Mouse (Mus musculus): ENCODE results near the gene Fbxo34. TPM values are rescaled to one million over a fixed set of nuclear protein-coding genes. Genes with fewer than 3 reads are reported as not detected.
"Not testable (repeated sequence)": the region's sequence is repeated elsewhere in the genome, so short reads cannot be mapped to it uniquely, and the experiment has no call there.

Fbxo34 gene
- 26.4 and 26.5 TPM in 2 replicates for polyA plus RNA-seq (2016; fragmentation: Nextera tagmentation; extraction: Ambion mirVana)

DNA sequence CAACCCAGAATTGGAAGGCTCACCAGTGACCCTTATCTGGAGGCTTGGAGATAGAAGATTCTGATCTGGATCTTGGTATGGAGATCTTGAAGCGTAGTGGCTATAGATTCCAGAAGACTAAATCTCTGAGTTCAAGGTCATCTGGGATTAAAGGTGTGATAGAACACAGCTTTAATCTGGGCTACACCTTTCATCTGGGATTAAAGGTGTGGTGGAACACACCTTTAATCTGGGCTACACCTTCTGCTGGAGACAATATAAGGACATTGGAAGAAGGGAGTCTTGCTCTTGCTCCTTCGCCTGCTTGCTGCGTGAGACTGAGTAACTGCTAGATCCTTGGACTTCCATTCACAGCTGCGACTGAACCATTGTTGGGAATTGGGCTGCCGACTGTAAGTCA is at the start of gene Fbxo34:
Gene Fbxo34, plus strand, starts transcription at position 301 of the 400 bp plus-strand sequence.
- ATAC-seq (ENCODE audit: low FRiP score, low read depth); H3K4me2 ChIP-seq (replicated peaks); H3K27me3 ChIP-seq; H3K9me3 ChIP-seq; H3K27ac ChIP-seq (replicated peaks); H3K36me3 ChIP-seq; H3K4me1 ChIP-seq; H3K9ac ChIP-seq (replicated peaks); H3K4me3 ChIP-seq: not testable (repeated sequence)
- WGBS: 84% methylated on average over 3 of the region's 5 CpGs

DNA sequence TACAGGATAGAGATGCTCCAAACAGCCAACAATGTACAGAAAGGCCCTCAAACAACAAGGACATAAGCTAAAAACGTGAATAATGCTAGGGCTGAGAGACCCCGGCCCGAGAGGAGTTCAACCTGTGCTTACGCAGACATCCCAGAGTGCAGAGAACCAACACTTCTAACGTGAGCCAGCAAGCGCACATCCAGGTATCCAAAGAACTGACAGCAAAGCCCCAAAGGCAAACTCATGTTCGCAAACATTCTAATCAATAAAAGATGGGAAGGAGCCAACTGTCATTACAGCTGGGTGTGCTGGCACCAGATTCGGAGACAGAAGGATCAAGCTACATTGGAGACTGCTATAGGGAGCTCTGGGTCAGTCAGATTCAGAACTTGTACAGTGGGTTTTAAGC is 47.5 kb upstream of the Fbxo34 start:
- Histone ChIP-seq H3K4me1 (no peaks in the 10 kb centered on the region), H3K36me3 (peaks cover 89% of the 10 kb centered on the region), H3K27me3 (no peaks in the 10 kb centered on the region), H3K4me2 (replicated peaks) (no peak overlapping the region), H3K27ac (replicated peaks) (no peak overlapping the region), H3K9ac (replicated peaks) (no peak overlapping the region), H3K9me3 (no peaks in the 10 kb centered on the region), H3K4me3 (no peak overlapping the region)
- WGBS: 94% methylated on average over 8 of the region's 8 CpGs
- ATAC-seq (ENCODE audit: low FRiP score, low read depth): no peak

DNA sequence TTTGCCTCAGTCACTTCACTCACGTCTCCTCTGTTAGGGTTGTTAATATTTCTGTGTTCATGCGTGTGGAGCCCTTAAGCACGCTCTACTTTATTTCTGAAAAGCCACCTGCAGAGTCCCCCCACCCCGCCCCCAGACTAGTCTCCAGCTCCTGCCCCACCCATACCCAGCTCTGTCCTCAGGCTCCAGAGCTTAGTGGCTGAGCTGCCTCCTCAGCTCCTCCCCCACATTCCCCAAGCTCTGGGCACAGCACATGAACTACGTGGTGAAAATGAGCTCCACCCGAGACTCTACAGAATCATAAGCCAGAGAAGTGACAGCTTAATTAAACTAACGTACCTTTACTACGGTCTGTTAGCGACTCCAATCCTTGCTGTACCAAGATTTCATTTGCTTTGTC is 44.2 kb upstream of the Fbxo34 start:
- WGBS: 90% methylated on average over 9 of the region's 9 CpGs

GRCm38 (mm10) chr14:47417346-47417745 is 32.9 kb upstream of the Fbxo34 start:
- peak overlapping the region; percentile 63 for H3K4me2 ChIP-seq (replicated peaks)
- H3K27me3 ChIP-seq: no peaks in the 10 kb centered on the region
- peaks cover 11% of the 10 kb centered on the region for H3K4me1 ChIP-seq
- H3K9ac ChIP-seq (replicated peaks): peak overlapping the region; percentile 48
- H3K4me3 ChIP-seq: peak overlapping the region; percentile 58
- WGBS: 41% methylated on average over 3 of the region's 3 CpGs
- ATAC-seq (ENCODE audit: low FRiP score, low read depth): no peak
- H3K27ac ChIP-seq (replicated peaks): no peak overlapping the region
- H3K9me3 ChIP-seq: no peaks in the 10 kb centered on the region
- peaks cover 39% of the 10 kb centered on the region for H3K36me3 ChIP-seq

More for the DNA sequence above, 44.2 kb upstream of the Fbxo34 start:
- Histone ChIP-seq H3K27me3 (no peaks in the 10 kb centered on the region), H3K4me1 (no peaks in the 10 kb centered on the region), H3K4me3 (no peak overlapping the region), H3K27ac (replicated peaks) (no peak overlapping the region), H3K36me3 (peaks cover 90% of the 10 kb centered on the region), H3K9me3 (no peaks in the 10 kb centered on the region), H3K9ac (replicated peaks) (no peak overlapping the region), H3K4me2 (replicated peaks) (no peak overlapping the region)
- ATAC-seq (ENCODE audit: low FRiP score, low read depth): no peak

DNA sequence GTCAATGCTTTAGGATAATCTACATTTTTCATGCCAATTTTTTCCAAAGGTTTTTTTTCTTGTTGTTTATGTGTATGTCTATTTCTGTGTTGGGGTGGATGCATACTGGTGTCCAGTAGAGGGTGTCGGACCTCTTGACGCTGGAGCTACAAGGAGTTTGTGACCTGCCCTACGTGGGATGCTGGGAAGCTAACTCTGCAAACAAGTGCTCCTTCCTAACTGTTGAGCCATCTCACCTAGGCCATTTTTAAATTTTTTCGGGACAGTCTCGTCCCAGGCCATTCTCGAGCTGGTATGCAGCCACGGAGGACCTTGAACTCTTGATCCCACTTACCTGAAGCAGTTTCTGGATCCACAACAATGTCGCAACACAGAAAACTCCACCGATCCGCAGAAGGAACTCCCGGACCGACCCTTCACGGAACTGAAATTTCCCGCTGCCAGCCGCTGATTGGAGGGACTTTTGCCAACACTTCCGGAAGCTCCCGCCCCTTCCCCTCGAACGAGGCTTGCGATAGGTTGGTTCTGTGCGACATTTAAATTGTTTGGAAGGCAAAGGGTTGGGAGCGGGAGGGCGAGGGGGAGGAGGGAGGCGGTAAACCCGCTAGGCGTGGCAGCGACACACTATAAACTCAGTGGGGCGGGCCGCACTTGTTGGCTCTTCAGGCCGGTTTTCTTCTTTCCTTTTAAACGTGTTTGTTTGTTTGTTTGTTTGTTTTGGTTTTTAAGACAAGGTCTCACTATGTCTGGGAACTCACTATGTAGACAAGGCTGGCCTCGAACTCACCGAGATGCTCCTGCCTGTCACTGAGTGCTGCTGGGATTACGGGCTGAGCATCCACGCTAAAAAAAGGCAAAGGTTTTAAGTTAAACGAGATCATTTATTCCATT is 32.2 kb upstream of the Fbxo34 start, which contains the start of gene Dlgap5:
Gene Dlgap5, minus strand, starts transcription at position 633 of the 891 bp plus-strand sequence.
- H3K4me2 ChIP-seq (replicated peaks): peak within 1 kb of the TSS; percentile 63
- no peaks in the 10 kb centered on the region for H3K27me3 ChIP-seq
- no peak within 1 kb of the TSS for H3K27ac ChIP-seq (replicated peaks)
- peaks cover 33% of the 10 kb centered on the region for H3K36me3 ChIP-seq
- H3K9me3 ChIP-seq: no peaks in the 10 kb centered on the region
- peak within 1 kb of the TSS; percentile 58 for H3K4me3 ChIP-seq
- H3K9ac ChIP-seq (replicated peaks): peak within 1 kb of the TSS; percentile 48
- peak; percentile 97 for ATAC-seq (ENCODE audit: low FRiP score, low read depth)
- peaks cover 11% of the 10 kb centered on the region for H3K4me1 ChIP-seq
- 1% methylated on average over 36 of the region's 36 CpGs for WGBS

DNA sequence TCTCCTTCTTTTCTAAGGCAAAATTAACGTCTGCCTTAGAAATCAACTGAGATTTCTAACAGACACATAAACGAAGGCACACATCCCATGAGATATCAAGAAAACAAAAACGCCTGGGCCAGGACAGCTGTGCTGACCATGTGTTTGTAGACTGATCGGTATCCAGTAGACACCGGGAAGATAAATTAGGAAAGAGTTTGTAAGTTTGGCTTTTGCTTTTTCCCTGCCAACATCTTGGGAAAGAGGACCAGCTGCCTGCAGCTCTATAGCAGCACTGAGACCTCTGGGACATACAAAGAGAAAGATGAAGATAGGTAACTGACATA is 31.6 kb upstream of the Fbxo34 start:
- H3K9me3 ChIP-seq: no peaks in the 10 kb centered on the region
- peak overlapping the region; percentile 45 for H3K9ac ChIP-seq (replicated peaks)
- no peaks in the 10 kb centered on the region for H3K27me3 ChIP-seq
- peak overlapping the region; percentile 63 for H3K4me2 ChIP-seq (replicated peaks)
- peaks cover 28% of the 10 kb centered on the region for H3K36me3 ChIP-seq
- H3K27ac ChIP-seq (replicated peaks): no peak overlapping the region
- WGBS: 56% methylated on average over 5 of the region's 5 CpGs
- H3K4me3 ChIP-seq: peak overlapping the region; percentile 58
- peaks cover 11% of the 10 kb centered on the region for H3K4me1 ChIP-seq
- no peak for ATAC-seq (ENCODE audit: low FRiP score, low read depth)

DNA sequence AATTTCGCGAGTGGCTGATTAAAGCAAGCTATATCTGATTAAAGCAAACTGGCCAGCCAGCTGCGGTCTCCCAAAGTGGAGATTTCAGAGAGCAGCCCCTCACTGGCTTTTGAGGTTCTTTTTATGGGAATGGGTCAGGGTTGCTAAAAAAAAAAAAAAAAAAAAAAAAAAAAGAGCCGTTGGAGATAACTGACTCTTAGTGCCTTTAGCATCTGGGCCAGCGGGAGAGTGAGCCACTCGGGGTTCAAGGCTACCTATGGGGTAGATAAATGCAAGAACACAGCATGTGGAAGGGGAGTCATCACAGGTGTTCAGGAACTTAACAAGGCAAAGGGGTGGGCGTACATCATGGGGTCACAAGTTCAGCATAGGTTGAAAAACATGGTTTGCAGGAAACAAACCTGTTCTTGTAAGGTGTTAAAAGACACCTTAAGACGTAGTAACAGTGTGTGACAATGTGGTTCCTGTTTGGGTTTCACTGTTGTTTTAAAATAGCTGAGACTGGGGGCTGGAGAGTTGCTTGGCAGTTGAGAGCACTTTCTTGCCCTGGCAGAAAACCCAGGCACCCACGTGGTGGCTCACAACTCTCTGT is 31.1 kb upstream of the Fbxo34 start:
- H3K9ac ChIP-seq (replicated peaks): no peak overlapping the region
- 86% methylated on average over 9 of the region's 9 CpGs for WGBS
- H3K27ac ChIP-seq (replicated peaks): no peak overlapping the region
- ATAC-seq (ENCODE audit: low FRiP score, low read depth): no peak
- H3K36me3 ChIP-seq: peaks cover 23% of the 10 kb centered on the region
- H3K9me3 ChIP-seq: no peaks in the 10 kb centered on the region
- no peak overlapping the region for H3K4me2 ChIP-seq (replicated peaks)
- H3K4me1 ChIP-seq: peaks cover 11% of the 10 kb centered on the region
- H3K4me3 ChIP-seq: no peak overlapping the region
- H3K27me3 ChIP-seq: no peaks in the 10 kb centered on the region

- ATAC-seq (ENCODE audit: low FRiP score, low read depth): no peak
- Histone ChIP-seq H3K27me3 (no peaks in the 10 kb centered on the region), H3K27ac (replicated peaks) (no peak overlapping the region), H3K4me2 (replicated peaks) (no peak overlapping the region), H3K9me3 (no peaks in the 10 kb centered on the region), H3K4me3 (no peak overlapping the region), H3K9ac (replicated peaks) (no peak overlapping the region), H3K36me3 (peaks cover 17% of the 10 kb centered on the region), H3K4me1 (peaks cover 11% of the 10 kb centered on the region)
- 91% methylated on average over 24 of the region's 24 CpGs for WGBS
These were observed 30.4 kb upstream of the Fbxo34 start for GRCm38 (mm10) chr14:47419723-47420276.

GRCm38 (mm10) chr14:47421606-47422005 is 28.6 kb upstream of the Fbxo34 start:
- H3K4me1 ChIP-seq: peaks cover 11% of the 10 kb centered on the region
- H3K27ac ChIP-seq (replicated peaks): no peak overlapping the region
- ATAC-seq (ENCODE audit: low FRiP score, low read depth): no peak
- no peak overlapping the region for H3K4me3 ChIP-seq
- no peaks in the 10 kb centered on the region for H3K9me3 ChIP-seq
- no peak overlapping the region for H3K4me2 ChIP-seq (replicated peaks)
- H3K9ac ChIP-seq (replicated peaks): no peak overlapping the region
- no peaks in the 10 kb centered on the region for H3K36me3 ChIP-seq
- no peaks in the 10 kb centered on the region for H3K27me3 ChIP-seq
- 42% methylated on average over 2 of the region's 2 CpGs for WGBS

DNA sequence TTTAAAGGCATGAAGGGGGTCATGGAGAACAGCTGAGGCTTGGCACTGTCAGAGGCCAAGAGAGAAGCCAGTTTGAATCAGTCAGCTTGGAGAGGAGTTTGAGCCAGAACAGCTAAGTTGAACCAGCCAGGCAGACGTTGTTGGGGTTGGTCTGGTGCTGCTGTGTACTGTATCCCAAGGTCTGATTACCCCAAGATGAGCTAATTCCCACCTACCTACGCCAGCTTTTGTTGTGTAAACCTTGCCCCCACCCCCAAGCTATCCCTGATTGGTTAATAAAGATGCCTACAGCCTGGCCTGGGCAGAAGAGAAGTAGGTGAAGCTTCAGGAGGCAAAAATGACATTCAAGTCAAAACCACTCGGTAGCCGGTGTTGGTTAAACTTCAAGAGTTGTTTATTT is 27.8 kb upstream of the Fbxo34 start:
- WGBS: 74% methylated on average over 4 of the region's 4 CpGs
- Histone ChIP-seq H3K4me3 (no peak overlapping the region), H3K27ac (replicated peaks) (no peak overlapping the region), H3K9ac (replicated peaks) (no peak overlapping the region), H3K27me3 (no peaks in the 10 kb centered on the region), H3K4me2 (replicated peaks) (no peak overlapping the region), H3K9me3 (no peaks in the 10 kb centered on the region), H3K4me1 (peaks cover 3% of the 10 kb centered on the region), H3K36me3 (no peaks in the 10 kb centered on the region)
- ATAC-seq (ENCODE audit: low FRiP score, low read depth): no peak

GRCm38 (mm10) chr14:47432987-47433386 is 17.2 kb upstream of the Fbxo34 start:
- no peak overlapping the region for H3K4me3 ChIP-seq
- ATAC-seq (ENCODE audit: low FRiP score, low read depth): no peak
- H3K9me3 ChIP-seq: no peaks in the 10 kb centered on the region
- H3K27ac ChIP-seq (replicated peaks): no peak overlapping the region
- no peaks in the 10 kb centered on the region for H3K36me3 ChIP-seq
- H3K4me2 ChIP-seq (replicated peaks): no peak overlapping the region
- H3K4me1 ChIP-seq: no peaks in the 10 kb centered on the region
- no peaks in the 10 kb centered on the region for H3K27me3 ChIP-seq
- no peak overlapping the region for H3K9ac ChIP-seq (replicated peaks)

GRCm38 (mm10) chr14:47438947-47439346 is 11.3 kb upstream of the Fbxo34 start:
- H3K4me2 ChIP-seq (replicated peaks): no peak overlapping the region
- H3K4me1 ChIP-seq: no peaks in the 10 kb centered on the region
- ATAC-seq (ENCODE audit: low FRiP score, low read depth): no peak
- peaks cover 15% of the 10 kb centered on the region for H3K9me3 ChIP-seq
- no peaks in the 10 kb centered on the region for H3K36me3 ChIP-seq
- no peak overlapping the region for H3K9ac ChIP-seq (replicated peaks)
- 63% methylated on average over 3 of the region's 3 CpGs for WGBS
- H3K27ac ChIP-seq (replicated peaks): no peak overlapping the region
- no peaks in the 10 kb centered on the region for H3K27me3 ChIP-seq
- H3K4me3 ChIP-seq: no peak overlapping the region

All from midbrain, embryonic 12.5 days (tissue).